Mouse (Mus musculus) cerebellum, adult 8-10 months (tissue): Measurements from ENCODE around the gene Josd1.
"Not testable (repeated sequence)": the region's sequence is repeated elsewhere in the genome, so short reads cannot be mapped to it uniquely, and the experiment has no call there.

Source experiments
- DNase-seq: peaks from one replicate; pipeline ENCODE4 v3.0.0; 2022

The Josd1 gene

DNA sequence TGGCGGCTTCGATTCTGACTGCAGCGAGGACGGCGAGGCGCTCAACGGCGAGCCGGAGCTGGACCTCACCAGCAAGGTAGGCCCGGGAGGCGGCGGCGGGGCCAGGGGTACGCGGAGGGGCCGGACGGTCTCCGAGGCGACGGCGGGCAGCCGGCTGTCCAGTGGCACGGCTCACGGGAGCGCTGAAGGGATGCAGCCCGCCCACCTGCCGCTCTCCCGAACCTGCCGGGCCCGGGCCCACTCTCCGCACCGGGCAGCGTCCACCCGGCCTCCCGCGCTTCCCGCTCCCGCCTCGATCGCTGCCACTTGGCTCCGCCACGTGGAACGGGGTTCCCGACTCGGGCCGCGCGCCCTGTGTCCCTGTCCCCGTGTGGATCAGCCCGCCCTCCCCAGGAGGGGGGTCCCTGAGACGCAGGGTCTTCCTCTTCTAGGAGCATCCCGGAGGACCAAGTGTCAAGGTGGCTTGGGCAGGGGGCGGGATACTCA, 3.3 kb upstream of the Josd1 start:
- peak; percentile 62 for DNase-seq

DNA sequence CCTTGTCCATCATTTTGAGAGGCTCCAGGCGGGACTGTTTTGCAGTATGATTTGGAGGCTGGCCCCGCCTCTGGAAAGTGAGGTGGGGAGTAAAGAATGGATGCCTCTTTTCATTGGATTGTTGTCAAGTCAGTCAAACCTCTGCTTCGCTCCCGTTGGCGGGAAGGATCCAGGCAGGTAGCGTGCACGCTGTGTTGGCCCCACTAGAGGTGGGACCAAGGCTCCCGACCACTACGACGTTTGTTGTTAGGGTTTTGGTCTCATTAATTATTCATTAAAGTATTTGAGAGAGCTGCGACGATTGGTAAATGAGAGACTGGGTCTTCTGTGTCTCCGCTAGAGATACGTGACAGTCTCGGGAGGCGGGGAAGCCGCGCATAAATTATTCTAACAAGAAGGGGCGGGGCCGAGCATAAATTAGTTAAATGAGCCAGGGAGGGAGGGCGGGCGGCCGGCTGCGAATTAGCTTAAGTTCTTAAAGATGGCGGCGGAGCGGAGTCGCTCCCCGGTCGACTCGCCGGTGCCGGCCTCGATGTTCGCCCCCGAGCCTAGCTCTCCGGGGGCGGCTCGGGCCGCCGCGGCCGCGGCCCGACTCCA, 2.8 kb upstream of the Josd1 start, which contains the start of gene Gtpbp1:
Gtpbp1 (plus strand) TSS at position 420 of the 597 bp plus-strand sequence.
- peak; percentile 98 for DNase-seq

DNA sequence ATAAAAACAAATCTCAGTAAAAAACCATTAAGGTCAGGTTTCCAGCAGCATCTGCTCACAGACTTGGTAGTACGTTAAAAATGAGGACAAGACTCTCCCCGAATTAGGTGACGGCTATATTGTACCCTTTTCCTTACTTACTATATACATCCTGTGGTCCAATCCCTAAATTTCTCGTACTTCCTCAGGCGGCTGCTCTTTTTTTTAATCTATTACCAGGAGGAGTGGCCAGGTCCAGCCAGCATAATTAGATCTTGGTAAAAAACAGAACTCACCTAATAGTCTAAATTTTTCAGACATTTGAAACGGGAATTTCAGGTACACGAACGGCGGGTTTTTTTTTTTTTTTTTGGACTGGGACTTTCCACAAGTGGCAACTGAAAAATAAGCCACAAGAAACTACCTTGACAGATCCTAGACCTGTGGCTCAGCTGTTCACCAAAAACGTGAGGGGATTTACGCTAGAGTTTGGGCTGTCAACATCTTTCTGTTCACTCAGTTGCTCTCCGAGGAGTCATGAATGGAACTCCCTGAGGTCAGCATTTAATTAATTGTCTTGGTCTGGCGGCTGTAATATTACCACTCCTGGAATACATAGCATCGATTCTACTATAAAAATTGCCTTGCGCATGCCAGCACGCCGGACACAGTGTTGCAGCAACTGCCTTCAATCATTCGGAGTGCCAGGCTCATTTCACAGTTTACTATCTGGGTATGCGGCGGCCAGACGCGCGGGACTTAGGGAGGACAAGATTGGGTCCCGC, 2.1 kb upstream of the Josd1 start:
- no peak for DNase-seq

DNA sequence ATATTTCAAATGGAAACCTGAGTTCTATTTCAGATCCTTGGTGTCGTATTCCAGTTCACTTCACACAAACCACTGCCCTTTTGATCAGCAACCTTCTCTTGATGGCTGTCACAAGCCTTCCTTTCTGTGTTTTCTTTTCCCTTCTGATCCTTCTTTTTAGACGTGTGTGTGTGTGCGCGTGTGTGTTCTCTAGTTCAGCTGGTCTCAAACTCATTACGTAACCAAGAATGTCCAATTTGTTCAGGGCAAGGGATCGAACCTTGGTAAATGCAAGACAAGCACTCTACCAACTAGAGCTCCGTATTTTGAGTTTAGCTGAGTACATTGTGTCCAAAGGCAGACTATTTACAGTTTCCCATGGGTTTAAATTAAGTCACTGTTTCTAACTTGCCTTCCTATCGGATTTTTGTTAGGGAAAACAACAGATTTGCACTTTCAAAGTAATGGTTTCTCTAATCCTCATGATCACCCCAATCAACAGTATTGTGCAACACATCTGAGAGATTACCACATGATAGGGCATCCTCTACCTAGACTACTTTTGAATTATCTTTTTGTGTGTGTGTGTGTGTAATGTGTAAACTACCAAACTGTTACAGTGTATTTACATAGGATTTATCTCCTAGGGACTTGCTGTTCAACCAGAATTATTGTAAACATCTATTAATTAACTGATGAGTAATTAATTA, 693 bp upstream of the Josd1 start:
- no peak for DNase-seq

DNA sequence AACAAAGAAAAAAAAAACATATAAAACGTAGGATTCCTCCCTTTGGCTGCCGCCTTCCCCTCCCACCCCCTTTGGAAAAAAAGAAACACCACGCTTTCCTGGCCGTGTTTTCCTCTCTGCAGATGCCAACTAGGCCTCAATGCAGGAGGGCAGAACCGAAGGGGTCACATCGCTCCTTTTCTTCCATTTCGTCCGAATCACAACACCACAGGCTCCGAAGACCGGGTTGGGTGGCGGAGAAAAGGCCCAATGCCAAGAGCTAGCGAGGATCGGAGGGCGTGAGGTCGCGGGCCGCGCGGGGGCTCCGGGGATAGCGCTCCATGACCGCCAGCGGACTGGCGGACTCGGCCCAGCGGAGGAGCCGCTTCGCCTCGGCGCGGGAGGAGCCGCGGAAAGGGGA, 544 bp downstream of the Josd1 start:
- DNase-seq: no peak

DNA sequence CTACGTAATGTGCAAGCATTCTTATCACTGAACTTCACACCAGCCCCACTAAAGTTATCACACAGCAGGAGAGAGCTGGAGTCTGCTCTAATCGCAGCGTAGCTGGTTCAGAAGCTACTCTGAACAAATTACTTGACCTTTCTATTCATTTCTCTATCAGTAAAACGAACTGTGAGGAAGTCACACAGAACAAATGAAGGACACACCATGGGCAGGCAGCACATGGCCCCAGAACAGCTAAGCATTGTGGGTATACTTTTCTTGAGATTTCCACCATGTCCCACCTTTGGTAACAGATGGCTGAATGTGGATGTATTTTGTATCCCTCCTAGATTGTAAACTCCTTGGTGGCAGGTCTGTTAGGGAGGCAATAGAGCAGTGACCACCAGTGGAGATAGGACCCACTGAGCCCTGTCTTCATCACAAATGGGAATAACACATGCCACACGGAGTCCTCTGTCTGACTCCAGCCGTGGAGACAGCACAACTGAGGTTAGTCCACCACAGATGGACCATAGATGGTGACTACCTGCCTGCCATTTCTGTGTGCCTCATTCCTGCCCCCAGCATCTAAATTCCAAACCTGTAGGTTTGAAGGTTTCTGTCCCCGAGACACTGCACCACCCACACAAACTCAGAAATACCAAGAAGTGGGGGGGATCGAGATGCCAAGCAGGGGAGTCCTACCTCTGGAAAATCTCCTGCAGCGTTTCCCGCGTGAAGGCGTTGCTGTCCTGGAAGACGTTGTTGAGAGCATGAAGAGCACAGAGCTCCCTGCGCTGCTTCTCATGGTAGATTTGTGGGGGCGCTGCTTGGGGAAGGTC, 1.5 kb downstream of the Josd1 start:
- no peak for DNase-seq

DNA sequence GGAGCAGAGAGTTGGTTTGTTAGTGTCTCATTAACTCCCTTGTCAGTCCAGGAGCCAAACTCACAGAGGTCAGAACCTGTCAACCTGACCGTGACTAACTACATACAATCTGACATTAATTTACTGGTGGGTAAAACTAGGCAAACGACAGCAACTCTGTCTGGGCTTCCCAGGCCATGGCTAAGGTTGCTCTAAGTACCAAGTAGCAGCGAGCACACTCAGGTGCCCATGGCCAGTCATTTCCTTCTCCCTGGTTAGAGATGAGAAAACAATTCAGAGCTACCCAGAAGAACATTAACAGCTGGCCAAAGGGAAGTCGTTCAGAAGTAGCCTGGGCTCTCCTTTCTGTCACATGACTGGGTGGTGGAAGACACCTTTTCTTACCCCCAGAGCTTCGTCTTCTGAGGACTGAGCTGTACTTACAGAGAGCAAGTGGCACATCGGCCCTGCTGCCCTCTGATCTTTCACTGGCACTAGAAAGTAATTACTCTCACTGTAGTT, 2.5 kb downstream of the Josd1 start:
- no peak for DNase-seq

DNA sequence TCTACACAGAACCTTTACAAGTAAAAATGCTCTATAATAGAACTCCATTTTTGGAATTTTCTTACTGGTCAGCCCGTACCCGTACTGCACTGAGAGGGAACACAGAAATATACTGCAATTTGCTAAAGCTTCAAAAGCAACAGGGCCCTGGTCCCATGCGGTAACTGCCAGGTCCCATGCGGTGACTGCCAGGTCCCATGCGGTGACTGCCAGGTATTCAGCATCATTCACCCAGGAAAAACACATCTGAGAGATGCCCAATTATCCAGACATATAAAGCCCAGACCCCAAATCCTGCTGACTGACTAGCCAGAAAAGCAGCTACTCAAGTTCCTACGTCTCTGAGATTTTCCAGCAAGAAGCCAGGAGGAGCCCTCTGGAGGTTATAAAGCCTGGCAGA, 3.1 kb downstream of the Josd1 start:
- DNase-seq: peak; percentile 53

DNA sequence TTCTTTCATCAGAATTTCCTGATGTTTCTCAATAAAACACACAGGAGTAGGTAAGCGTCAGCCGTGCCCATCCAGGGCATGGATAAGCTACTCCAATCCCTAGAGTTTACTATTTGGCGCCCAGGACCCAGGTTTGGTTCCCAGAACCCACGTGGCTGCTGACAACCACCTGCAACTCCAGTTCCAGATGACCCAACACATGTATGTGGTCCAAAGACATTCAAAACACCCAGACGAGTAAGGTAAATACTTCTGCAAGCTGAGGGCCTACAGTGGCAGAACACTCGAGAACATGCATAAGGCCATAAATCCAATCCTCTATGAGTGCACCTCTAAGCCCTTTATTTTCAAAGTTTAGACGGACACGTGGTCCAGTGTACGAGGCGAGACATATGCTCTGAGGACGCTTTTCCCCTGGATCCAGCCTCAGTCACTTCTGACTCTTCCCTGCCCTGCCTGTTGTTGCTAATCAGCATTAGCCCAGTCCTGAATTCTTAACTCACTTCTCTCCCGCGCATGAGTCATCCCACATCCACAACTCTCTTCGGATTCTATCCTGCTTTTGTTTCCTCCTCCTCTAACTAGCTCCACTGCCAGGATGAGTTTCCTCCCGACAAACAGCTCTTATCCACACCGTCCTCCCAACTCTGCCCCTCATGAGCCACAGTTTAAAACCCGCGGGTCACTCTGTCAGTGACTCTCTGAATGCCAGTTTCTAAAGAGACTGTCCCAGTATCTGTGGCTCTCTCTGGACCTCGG, 3.8 kb downstream of the Josd1 start:
- DNase-seq: no peak

DNA sequence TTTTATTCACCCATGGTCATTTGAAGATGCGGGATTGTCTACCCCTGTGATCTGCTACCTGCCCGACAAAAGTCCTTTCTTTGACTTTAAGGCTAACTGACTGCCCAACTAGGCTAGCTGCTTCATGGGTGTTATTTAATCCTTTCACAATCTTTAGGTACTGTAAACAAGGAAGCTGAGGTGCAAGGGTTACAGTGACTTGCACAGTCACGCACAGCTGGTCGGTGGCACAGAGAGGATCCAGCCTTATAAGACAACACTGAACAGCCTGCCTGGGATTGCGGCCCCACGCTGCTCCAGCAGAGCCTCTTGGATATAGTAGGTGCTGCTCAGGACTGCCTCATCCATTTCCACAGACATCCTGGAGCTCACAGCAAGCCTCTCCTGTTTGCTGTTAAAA, 4.6 kb downstream of the Josd1 start:
- DNase-seq: no peak

DNA sequence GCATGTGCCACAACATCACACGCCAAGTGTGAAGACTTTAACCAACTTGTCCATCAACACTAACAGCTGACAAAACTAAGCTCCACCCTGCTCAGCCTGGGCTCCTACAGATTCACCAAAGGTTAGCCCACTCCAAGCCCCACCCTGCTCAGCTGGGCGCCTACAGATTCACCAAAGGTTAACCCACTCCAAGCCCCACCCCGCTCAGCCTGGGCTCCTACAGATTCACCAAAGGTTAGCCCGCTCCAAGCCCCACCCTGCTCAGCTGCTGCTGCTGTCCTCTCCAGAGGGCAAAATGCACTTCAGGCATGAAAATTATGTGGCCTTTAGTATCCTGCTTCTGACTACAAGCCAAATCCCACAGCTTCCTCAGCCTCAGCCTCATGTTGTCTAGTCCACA, 5.7 kb downstream of the Josd1 start:
- DNase-seq: no peak

DNA sequence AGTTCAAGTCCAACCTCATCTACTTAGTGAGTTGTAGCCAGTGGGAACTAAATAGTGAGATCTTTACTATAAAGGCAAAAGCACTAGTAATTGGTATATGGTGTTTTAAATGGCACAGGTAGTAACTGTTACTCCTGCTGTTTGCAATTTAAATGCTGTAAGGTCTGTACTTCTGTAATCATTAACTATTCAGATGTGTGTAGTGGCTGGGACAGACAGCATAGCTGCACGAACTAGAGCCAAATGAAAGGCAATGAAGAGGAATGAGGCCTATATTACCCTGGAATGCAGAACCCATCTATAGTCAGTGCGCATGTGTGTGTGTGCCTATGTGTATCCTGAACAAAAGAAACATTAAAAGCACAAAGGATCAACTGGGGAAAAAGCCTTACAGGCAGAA, 9.8 kb downstream of the Josd1 start:
- no peak for DNase-seq

DNA sequence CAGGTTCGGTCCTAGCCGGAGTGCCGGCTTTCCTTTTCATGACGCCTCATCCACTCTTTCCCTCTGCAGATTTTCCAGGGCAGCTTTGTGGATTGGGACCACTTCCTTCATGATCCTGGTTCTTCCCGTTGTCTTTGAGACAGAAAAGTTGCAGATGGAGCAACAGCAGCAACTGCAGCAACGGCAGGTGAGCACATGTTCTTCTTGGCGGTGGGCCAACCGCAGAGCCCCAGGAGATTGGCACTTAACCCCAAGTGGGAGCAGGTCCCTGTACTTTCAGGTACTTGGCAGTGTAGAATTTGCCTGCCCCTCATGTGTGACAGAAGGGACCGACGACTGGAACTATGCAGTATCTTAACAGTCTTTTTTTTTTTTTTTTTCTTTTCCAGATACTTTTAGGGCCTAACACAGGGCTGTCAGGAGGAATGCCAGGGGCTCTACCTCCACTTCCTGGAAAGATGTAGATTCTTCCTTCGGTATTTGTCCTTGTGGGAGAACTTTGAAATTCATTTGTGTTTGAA, 15.8 kb downstream of the Josd1 start:
- DNase-seq: not testable (repeated sequence)

DNA sequence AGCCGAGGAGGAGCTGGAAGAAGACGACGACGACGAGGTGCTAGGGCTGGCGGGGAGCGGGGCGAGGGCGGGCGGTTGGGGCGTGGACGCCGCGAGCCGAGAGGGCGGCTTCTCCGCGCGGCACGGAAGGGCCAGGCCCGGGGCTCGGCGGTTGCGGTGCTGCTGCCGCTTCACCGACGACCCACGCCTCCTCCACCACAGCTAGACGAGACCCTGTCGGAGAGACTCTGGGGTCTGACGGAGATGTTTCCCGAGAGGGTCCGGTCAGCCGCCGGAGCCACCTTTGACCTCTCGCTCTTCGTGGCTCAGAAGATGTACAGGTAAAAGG, 16.8 kb downstream of the Josd1 start:
- no peak for DNase-seq

DNA sequence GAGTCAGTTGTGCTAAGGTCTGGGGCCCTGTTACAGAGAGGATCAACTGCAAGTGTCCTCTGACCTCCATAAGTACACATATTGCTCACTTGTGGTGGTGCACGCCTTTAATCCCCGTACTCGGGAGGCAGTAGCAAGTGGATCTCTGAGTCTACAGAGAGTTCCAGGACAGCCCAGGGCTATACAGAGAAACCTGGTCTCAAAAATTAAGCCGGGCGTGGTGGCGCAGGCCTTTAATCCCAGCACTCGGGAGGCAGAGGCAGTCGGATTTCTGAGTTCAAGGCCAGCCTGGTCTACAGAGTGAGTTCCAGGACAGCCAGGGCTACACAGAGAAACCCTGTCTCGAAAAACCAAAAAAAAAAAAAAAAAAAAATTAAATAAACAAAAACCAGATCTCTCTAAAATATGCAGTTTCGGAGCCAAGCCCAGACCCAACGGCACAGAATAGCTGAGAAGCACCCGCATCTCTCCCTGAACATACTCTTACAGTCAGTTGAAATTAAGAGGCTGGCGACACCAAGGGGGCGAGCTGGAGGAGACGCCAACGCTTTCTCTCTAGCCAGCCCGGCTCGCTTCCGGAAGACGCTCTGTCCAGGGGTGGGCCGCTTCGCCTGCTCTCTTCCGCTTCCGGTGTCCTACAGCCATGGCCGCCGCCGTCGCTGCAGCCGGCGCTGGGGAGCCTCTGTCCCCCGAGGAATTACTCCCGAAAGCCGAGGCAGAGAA, 17.3 kb downstream of the Josd1 start, which contains the start of gene Tomm22:
Tomm22 (plus strand) TSS at position 613 of the 723 bp plus-strand sequence.
- peak; percentile 84 for DNase-seq

DNA sequence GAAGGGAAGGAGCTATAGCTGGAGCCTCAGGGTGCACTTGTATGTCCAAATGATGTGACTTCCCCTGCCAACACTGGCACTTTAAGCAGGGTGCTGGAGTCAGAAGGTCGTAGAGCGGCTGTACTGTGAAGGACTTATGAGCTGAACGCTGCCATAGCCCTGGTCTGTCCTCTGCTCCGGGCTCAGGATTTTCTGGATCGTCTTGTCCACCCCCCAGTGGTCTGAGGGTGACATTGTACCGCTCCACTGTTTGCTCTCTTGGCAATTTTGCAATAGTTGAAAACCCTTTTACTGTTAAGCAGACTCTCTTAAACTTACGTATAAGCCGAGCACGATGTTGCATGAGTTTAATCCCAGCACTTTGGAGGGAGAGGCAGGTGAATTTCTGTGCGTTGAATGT, 18.5 kb downstream of the Josd1 start:
- DNase-seq: no peak

DNA sequence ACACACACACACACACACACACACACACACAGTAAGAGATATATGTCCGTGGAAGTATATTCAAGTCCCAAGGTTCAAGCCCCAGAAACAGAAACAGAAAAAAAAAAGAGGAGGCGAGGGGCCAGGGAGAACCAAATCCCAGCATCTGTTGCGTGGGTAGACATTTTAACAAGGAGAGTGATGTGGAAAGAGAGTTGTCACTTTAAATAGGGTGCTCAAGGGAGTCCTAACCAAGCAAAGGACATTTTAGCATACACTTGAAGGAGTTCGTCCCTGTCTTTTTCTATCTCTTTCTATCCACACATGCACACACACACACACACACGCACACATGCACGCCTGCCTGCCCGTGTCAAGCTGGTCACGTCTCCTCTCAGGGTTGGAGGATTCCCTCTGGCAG, 23.1 kb downstream of the Josd1 start:
- DNase-seq: no peak

DNA sequence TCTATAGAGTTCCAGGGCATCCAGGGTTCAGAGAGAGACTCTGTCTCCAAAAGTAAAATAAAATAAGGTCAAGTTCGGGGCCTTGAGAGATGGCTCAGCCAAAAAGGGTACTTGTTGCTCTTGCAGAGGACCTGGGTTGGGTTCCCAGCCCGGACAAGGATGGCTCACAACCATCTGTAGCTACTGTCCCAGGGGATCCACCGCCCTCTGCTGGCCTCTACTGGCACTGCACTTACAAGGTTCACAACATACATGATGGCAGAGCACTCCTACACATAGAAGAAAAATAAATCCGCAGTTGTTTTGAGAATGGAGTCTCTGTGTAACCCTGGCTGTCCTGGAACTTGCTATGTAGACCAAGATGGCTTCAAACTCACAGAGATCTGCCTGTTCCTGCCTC, 25.9 kb downstream of the Josd1 start:
- no peak for DNase-seq

DNA sequence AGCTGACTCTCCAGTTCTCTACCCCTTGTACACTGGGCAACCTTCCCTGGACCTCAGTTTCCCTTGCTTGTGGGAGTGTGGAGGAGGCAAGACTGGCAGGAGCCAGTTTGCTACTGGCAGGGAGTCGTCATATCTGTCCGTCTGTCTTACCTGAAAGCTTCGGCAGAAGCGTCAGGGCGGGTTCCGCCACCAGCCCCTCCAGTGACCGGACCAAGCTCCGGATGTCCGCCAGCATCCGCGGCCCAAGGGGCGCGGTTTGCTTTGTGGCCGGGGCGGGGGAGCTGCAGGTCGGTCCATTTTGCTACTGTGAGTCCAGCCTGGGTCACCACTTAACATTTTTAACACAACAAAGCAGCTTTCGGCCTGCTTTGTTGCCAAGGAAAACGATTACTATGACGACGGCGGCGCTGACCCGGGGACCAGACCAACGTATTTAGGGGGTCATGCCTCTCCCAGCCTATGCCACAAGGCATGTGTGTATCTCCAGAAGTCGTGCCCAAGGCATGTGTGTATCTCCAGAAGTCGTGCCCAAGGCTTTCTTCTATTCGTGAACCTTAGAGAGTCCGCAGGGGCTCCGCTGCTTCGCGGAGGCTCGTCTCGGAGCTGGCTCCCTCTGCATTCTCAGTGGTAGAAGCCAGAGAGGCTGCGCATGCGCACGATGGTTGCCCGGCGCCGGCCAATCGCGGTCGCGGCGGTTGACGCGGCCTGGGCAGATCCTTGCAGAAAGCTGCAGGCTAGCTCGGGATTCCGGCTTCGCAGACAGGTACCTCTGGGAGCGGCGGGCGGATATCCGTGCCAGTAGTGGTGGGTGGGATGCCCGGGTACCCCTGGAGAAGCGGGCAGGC, 29.0 kb downstream of the Josd1 start, which contains the start of the genes Fam227a and Cby1:
Fam227a (minus strand) TSS at position 426 of the 845 bp plus-strand sequence.
Cby1 (plus strand) TSS at position 669 of the 845 bp plus-strand sequence.
- peak; percentile 97 for DNase-seq
